ENCODE assay signal across 18 mouse cellular contexts in the genomic region with DNA sequence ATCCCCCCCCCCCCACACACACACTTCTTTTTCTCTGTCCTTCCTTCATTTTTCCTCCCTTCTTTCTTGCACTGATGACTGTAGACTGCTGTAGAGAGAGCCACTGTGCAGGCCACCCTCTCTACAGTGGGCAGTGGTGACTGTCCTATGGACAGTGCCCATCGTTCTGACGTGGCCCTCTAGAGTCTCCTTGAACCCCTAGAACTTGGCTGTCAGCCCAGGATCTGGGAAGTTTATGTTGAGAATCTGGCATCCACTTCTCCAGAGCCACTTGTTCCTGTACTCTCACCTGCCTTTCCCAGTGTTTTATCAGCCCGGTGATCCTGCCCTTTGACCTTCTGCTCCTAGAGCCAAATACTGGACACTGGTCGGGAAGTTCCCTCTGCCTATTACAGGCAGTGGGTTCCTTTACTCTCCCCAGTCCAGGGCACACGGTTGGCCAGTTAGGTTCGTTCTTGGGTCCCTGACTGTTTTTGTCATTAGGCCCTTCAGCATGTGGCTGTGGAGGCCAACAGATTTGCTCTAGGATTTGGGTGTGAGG. TPM values are rescaled to one million over a fixed set of nuclear protein-coding genes. Genes with fewer than 3 reads are reported as not detected.
DNase-seq lines count a peak whose midpoint lies in the region; ATAC-seq lines count a peak whose summit lies in the region.
"Had no signal": no experiment of that assay in that cellular context is flagged by ENCODE, and none has a peak within 500 bp of the region (broad histone marks: within the 10 kb centered on the region; RNA-seq: fewer than 3 reads in every experiment).

No protein-coding gene starts in this region.

- no peaks in the 10 kb centered on the region for H3K36me3 ChIP-seq in liver, embryonic 12.5 days
- H3K36me3 ChIP-seq in limb, embryonic 10.5 days, result no peaks in the 10 kb centered on the region
- no peaks in the 10 kb centered on the region for H3K36me3 ChIP-seq in lung, embryonic 16.5 days (ENCODE audit: control insufficient read depth, insufficient read depth, low read length)
- H3K36me3 ChIP-seq: neural tube, embryonic 12.5 days had no signal

- ATAC-seq in liver, embryonic 12.5 days, result peak; percentile 18; the same call in 1 of the 2 replicates
- peak; percentile 59 for ATAC-seq in lung, embryonic 16.5 days (ENCODE audit: low read depth)
- ATAC-seq: CD4-positive, CD25-positive, alpha-beta regulatory T cell, adult 4 months had no signal

- H3K4me2 ChIP-seq in liver, embryonic 12.5 days, result no peak overlapping the region
- H3K4me2 ChIP-seq in lung, embryonic 16.5 days (ENCODE audit: low read depth, low read length), result no peak overlapping the region
- H3K4me2 ChIP-seq: neural tube, embryonic 12.5 days had no signal

- no peak overlapping the region for H3K4me3 ChIP-seq in liver, embryonic 12.5 days
- H3K4me3 ChIP-seq in limb, embryonic 10.5 days, result no peak overlapping the region
- H3K4me3 ChIP-seq in lung, embryonic 16.5 days (ENCODE audit: low read length), result no peak overlapping the region
- H3K4me3 ChIP-seq: megakaryocyte, embryonic 14.5 days; neural tube, embryonic 12.5 days had no signal

- no peaks in the 10 kb centered on the region for H3K9me3 ChIP-seq in liver, embryonic 12.5 days (replicated peaks)
- no peaks in the 10 kb centered on the region for H3K9me3 ChIP-seq in limb, embryonic 10.5 days (replicated peaks)
- no peaks in the 10 kb centered on the region for H3K9me3 ChIP-seq in lung, embryonic 16.5 days (ENCODE audit: control insufficient read depth, low read length)
- H3K9me3 ChIP-seq: megakaryocyte, embryonic 14.5 days; neural tube, embryonic 12.5 days had no signal

- 67% methylated on average over 6 of the region's 6 CpGs for WGBS in liver, embryonic 12.5 days (ENCODE audit: insufficient replicate concordance)
- WGBS in limb, embryonic 10.5 days, result 74% methylated on average over 6 of the region's 6 CpGs
- 30% methylated on average over 6 of the region's 6 CpGs for WGBS in lung, embryonic 16.5 days

- H3K27me3 ChIP-seq in liver, embryonic 12.5 days (replicated peaks), result peaks cover 28% of the 10 kb centered on the region
- peaks cover 61% of the 10 kb centered on the region for H3K27me3 ChIP-seq in limb, embryonic 10.5 days (ENCODE audit: low read depth, poor library complexity, severe bottlenecking)
- H3K27me3 ChIP-seq in lung, embryonic 16.5 days (ENCODE audit: control insufficient read depth, insufficient read depth, low read depth, low read length), result no peaks in the 10 kb centered on the region

- H3K4me1 ChIP-seq in liver, embryonic 12.5 days, result peaks cover 7% of the 10 kb centered on the region; the same call in 1 of the 2 replicates
- peaks cover 66% of the 10 kb centered on the region for H3K4me1 ChIP-seq in limb, embryonic 10.5 days
- peaks cover 27% of the 10 kb centered on the region for H3K4me1 ChIP-seq in lung, embryonic 16.5 days (replicated peaks; ENCODE audit: control insufficient read depth, insufficient read depth, low read length)
- H3K4me1 ChIP-seq: megakaryocyte, embryonic 14.5 days had no signal

- H3K27ac ChIP-seq in liver, embryonic 12.5 days, result no peak overlapping the region
- H3K27ac ChIP-seq in limb, embryonic 10.5 days, result peak overlapping the region; percentile 21; the same call in 1 of the 2 replicates
- no peak overlapping the region for H3K27ac ChIP-seq in lung, embryonic 16.5 days (ENCODE audit: low read length)
- H3K27ac ChIP-seq: hindbrain, postnatal 0 days; neural tube, embryonic 12.5 days had no signal

- DNase-seq in liver, result no peak
- DNase-seq in limb, embryonic 10.5 days (ENCODE audit: low spot score), result no peak
- no peak for DNase-seq in cerebellum, postnatal 25 days
- no peak for DNase-seq in left cerebral cortex, adult 8-10 months (ENCODE audit: low spot score in 2 of 2)
- no peak for DNase-seq in spleen, adult 18-20 months
- DNase-seq: cerebellum, postnatal 36 days; gastrocnemius, postnatal 25 days; heart, postnatal 36 days; kidney, adult 2 months; kidney, postnatal 36 days; right cerebral cortex, postnatal 25 days had no signal

- no peak overlapping the region for H3K9ac ChIP-seq in liver, embryonic 12.5 days
- H3K9ac ChIP-seq in lung, embryonic 16.5 days (ENCODE audit: low read length), result no peak overlapping the region
- H3K9ac ChIP-seq: neural tube, embryonic 12.5 days had no signal

RNA-seq across cellular contexts. Expression of gene Wnt11, which starts 39.6 kb away (rescaled TPM):
- 3.6 and 3.9 TPM in 2 replicates for polyA plus RNA-seq in liver, embryonic 12.5 days (2016; fragmentation: Nextera tagmentation; extraction: Ambion mirVana)
- polyA plus RNA-seq in limb, embryonic 10.5 days (2016; fragmentation: Nextera tagmentation; extraction: Ambion mirVana), result 10.3 and 19.3 TPM in 2 replicates
- polyA plus RNA-seq in lung, embryonic 16.5 days (2015; fragmentation: Nextera tagmentation; extraction: Ambion mirVana), result 12.3 TPM in 2 replicates
- total RNA-seq in left cerebral cortex, adult 8-10 months (2022), result under 1 TPM in 3 of 4 experiments, not detected in 1; 0.30 to 0.91 (median 0.52) TPM
- total RNA-seq: MEL had no signal
- polyA plus RNA-seq: CD4-positive, CD25-positive, alpha-beta regulatory T cell, adult 4 months had no signal
